Mouse (Mus musculus) myocyte (in vitro differentiated cells): ENCODE results near the gene Stk11ip. TPM values are rescaled to one million over a fixed set of nuclear protein-coding genes. Genes with fewer than 3 reads are reported as not detected.

ENCODE experiments used
- H3K27me3 ChIP-seq: one replicate; pipeline ENCODE4 v1.6.1; 2011; ENCODE audit not compliant: control insufficient read depth, insufficient read depth, insufficient read length
- H3K36me3 ChIP-seq: one replicate; pipeline ENCODE4 v1.6.1; 2011; ENCODE audit not compliant: control insufficient read depth, insufficient read depth
- H3K4me2 ChIP-seq: one replicate; pipeline ENCODE4 v1.6.1; 2011; ENCODE audit warnings: low read depth, control low read depth
- H3K4me3 ChIP-seq: one replicate; pipeline ENCODE4 v1.5.1; 2011; ENCODE audit warnings: mild to moderate bottlenecking, control low read depth, moderate library complexity
- H3K79me2 ChIP-seq: one replicate; pipeline ENCODE4 v1.6.1; 2011; ENCODE audit not compliant: control insufficient read depth, insufficient read depth
- H3ac ChIP-seq: one replicate; pipeline ENCODE4 v1.6.1; 2011; ENCODE audit not compliant: control insufficient read depth, insufficient read length
- CEBPB ChIP-seq: IDR thresholded peaks from 2 replicates; pipeline ENCODE4 v1.6.1; 2011; ENCODE audit warnings: mild to moderate bottlenecking, moderate library complexity; ENCODE audit not compliant: poor library complexity, insufficient read depth, severe bottlenecking
- E2F4 ChIP-seq: IDR thresholded peaks from one replicate; pipeline ENCODE4 v1.6.1; 2011; ENCODE audit warnings: mild to moderate bottlenecking, control low read depth, moderate library complexity; ENCODE audit not compliant: insufficient read depth
- MAX ChIP-seq: IDR thresholded peaks from one replicate; pipeline ENCODE4 v1.6.1; 2011; ENCODE audit warnings: low read depth, mild to moderate bottlenecking, control low read depth
- MYOD1 ChIP-seq, 3 experiments: IDR thresholded peaks; one replicate each; pipeline ENCODE4 v1.6.1; 2011; ENCODE audit warnings: control low read depth in 2 of 3, low read depth in 2 of 3, mild to moderate bottlenecking in 2 of 3, moderate library complexity in 1 of 3; ENCODE audit not compliant: insufficient read length in 2 of 3, control insufficient read depth in 1 of 3
- MYOG ChIP-seq, 3 experiments: IDR thresholded peaks; one replicate each; pipeline ENCODE4 v1.6.1; 2011; ENCODE audit warnings: control low read depth in 2 of 3, low read depth in 2 of 3, mild to moderate bottlenecking in 2 of 3; ENCODE audit not compliant: insufficient read length in 2 of 3, control insufficient read depth in 1 of 3, insufficient read depth in 1 of 3
- POLR2A ChIP-seq: IDR thresholded peaks from one replicate; pipeline ENCODE4 v1.6.1; 2011; ENCODE audit warnings: low read depth, mild to moderate bottlenecking, control low read depth, moderate library complexity; ENCODE audit not compliant: insufficient read length
- POLR2AphosphoS2 ChIP-seq: IDR thresholded peaks from one replicate; pipeline ENCODE4 v1.6.1; 2011; ENCODE audit warnings: low read depth, control low read depth; ENCODE audit not compliant: insufficient read length
- REST ChIP-seq: IDR thresholded peaks from one replicate; pipeline ENCODE4 v1.6.1; 2011; ENCODE audit warnings: mild to moderate bottlenecking, control low read depth, moderate library complexity; ENCODE audit not compliant: insufficient read depth, insufficient read length
- SRF ChIP-seq: IDR thresholded peaks from one replicate; pipeline ENCODE4 v1.6.1; 2011; ENCODE audit warnings: low read depth; ENCODE audit not compliant: control insufficient read depth, insufficient read length
- TCF12 ChIP-seq: IDR thresholded peaks from one replicate; pipeline ENCODE4 v1.6.1; 2011; ENCODE audit warnings: mild to moderate bottlenecking, control low read depth; ENCODE audit not compliant: poor library complexity, insufficient read depth, severe bottlenecking
- TCF3 ChIP-seq: IDR thresholded peaks from one replicate; pipeline ENCODE4 v1.6.1; 2011; ENCODE audit warnings: low read depth, control low read depth; ENCODE audit not compliant: insufficient read length
- USF1 ChIP-seq: IDR thresholded peaks from one replicate; pipeline ENCODE4 v1.6.1; 2011; ENCODE audit warnings: low read depth, mild to moderate bottlenecking, control low read depth, moderate library complexity
- polyA plus RNA-seq: library from polyadenylated mRNA; unstranded; fragments of >200 nt; fragmentation: generic; extraction: Trizol; gene quantifications from one replicate; pipeline ENCODE4 v1.2.1, GENCODE M21; 2012; ENCODE audit warnings: missing spikeins

Stk11ip gene
- polyA plus RNA-seq, 1 experiment = 33.3 TPM

GRCm38 (mm10) chr1:75511437-75512210 is 9.7 kb upstream of the Stk11ip start:
- H3K36me3 ChIP-seq = no peaks in the 10 kb centered on the region
- H3ac ChIP-seq = no peak overlapping the region
- TF ChIP-seq REST = no peak
- no peak for TF ChIP-seq MAX
- no peak for TF ChIP-seq CEBPB
- no peak for TF ChIP-seq TCF3
- no peak for TF ChIP-seq MYOD1 (IDR thresholded peaks at IDR 0.05; ENCODE audit: control insufficient read depth in 1 of 3, insufficient read length in 2 of 3, low read depth in 2 of 3)
- no peak for TF ChIP-seq SRF
- TF ChIP-seq E2F4 = no peak
- no peak for TF ChIP-seq USF1
- no peak for TF ChIP-seq POLR2AphosphoS2
- no peak for TF ChIP-seq TCF12
- no peak for TF ChIP-seq MYOG (IDR thresholded peaks at IDR 0.05; ENCODE audit: control insufficient read depth in 1 of 3, insufficient read depth in 1 of 3, insufficient read length in 2 of 3, low read depth in 2 of 3)
- no peak for TF ChIP-seq POLR2A
- H3K4me2 ChIP-seq = no peak overlapping the region
- no peaks in the 10 kb centered on the region for H3K79me2 ChIP-seq
- peaks cover 5% of the 10 kb centered on the region for H3K27me3 ChIP-seq
- no peak overlapping the region for H3K4me3 ChIP-seq

- Histone ChIP-seq H3K4me2 (no peak overlapping the region), H3K27me3 (peaks cover 5% of the 10 kb centered on the region), H3K36me3 (no peaks in the 10 kb centered on the region), H3K79me2 (no peaks in the 10 kb centered on the region), H3ac (no peak overlapping the region), H3K4me3 (no peak overlapping the region)
- TF ChIP-seq MYOG (IDR thresholded peaks at IDR 0.05; ENCODE audit: control insufficient read depth in 1 of 3, insufficient read depth in 1 of 3, insufficient read length in 2 of 3, low read depth in 2 of 3) (no peak), POLR2AphosphoS2 (no peak), E2F4 (no peak), MYOD1 (IDR thresholded peaks at IDR 0.05; ENCODE audit: control insufficient read depth in 1 of 3, insufficient read length in 2 of 3, low read depth in 2 of 3) (no peak), SRF (no peak), USF1 (no peak), REST (no peak), MAX (no peak), POLR2A (no peak), TCF12 (no peak)
Measured at GRCm38 (mm10) chr1:75512550-75512949, 8.8 kb upstream of the Stk11ip start.

- no peak for TF ChIP-seq MYOG (IDR thresholded peaks at IDR 0.05; ENCODE audit: control insufficient read depth in 1 of 3, insufficient read depth in 1 of 3, insufficient read length in 2 of 3, low read depth in 2 of 3)
- no peak for TF ChIP-seq MYOD1 (IDR thresholded peaks at IDR 0.05; ENCODE audit: control insufficient read depth in 1 of 3, insufficient read length in 2 of 3, low read depth in 2 of 3)
- no peak for TF ChIP-seq POLR2A
- no peak for TF ChIP-seq CEBPB
- TF ChIP-seq TCF3 = no peak
- no peak for TF ChIP-seq POLR2AphosphoS2
- no peak for TF ChIP-seq MAX
- TF ChIP-seq REST = no peak
- no peak for TF ChIP-seq E2F4
- H3K4me2 ChIP-seq = no peak overlapping the region
- peaks cover under 1% of the 10 kb centered on the region for H3K79me2 ChIP-seq
- H3K27me3 ChIP-seq = no peaks in the 10 kb centered on the region
- no peak overlapping the region for H3K4me3 ChIP-seq
- H3ac ChIP-seq = no peak overlapping the region
- no peaks in the 10 kb centered on the region for H3K36me3 ChIP-seq
Measured at GRCm38 (mm10) chr1:75516703-75517380, 4.5 kb upstream of the Stk11ip start.

GRCm38 (mm10) chr1:75517984-75518383 is 3.3 kb upstream of the Stk11ip start:
- H3K4me2 ChIP-seq = no peak overlapping the region
- no peaks in the 10 kb centered on the region for H3K27me3 ChIP-seq
- H3K36me3 ChIP-seq = no peaks in the 10 kb centered on the region
- H3K4me3 ChIP-seq = no peak overlapping the region
- TF ChIP-seq REST (no peak), MYOG (IDR thresholded peaks at IDR 0.05; ENCODE audit: control insufficient read depth in 1 of 3, insufficient read depth in 1 of 3, insufficient read length in 2 of 3, low read depth in 2 of 3) (no peak), POLR2A (no peak), SRF (no peak), USF1 (no peak)
- no peak overlapping the region for H3ac ChIP-seq
- peaks cover 4% of the 10 kb centered on the region for H3K79me2 ChIP-seq

- Histone ChIP-seq H3K4me3 (no peak overlapping the region), H3K36me3 (no peaks in the 10 kb centered on the region), H3K4me2 (no peak overlapping the region), H3K79me2 (peaks cover 4% of the 10 kb centered on the region), H3ac (no peak overlapping the region), H3K27me3 (no peaks in the 10 kb centered on the region)
- TF ChIP-seq USF1 (no peak), MYOD1 (IDR thresholded peaks at IDR 0.05; ENCODE audit: control insufficient read depth in 1 of 3, insufficient read length in 2 of 3, low read depth in 2 of 3) (no peak), MYOG (IDR thresholded peaks at IDR 0.05; ENCODE audit: control insufficient read depth in 1 of 3, insufficient read depth in 1 of 3, insufficient read length in 2 of 3, low read depth in 2 of 3) (no peak), POLR2AphosphoS2 (no peak), CEBPB (no peak), REST (no peak), E2F4 (no peak), TCF3 (no peak)
Measured at GRCm38 (mm10) chr1:75518427-75518826, 2.9 kb upstream of the Stk11ip start.
